Mouse (Mus musculus) forelimb bud, embryonic 11.5 days (tissue): ENCODE results near the gene Klhl25.
"Not testable (repeated sequence)": the region's sequence is repeated elsewhere in the genome, so short reads cannot be mapped to it uniquely, and the experiment has no call there.

ENCODE experiments used
- DNase-seq: peaks from one replicate; pipeline ENCODE4 v3.0.0-alpha.2; 2012; ENCODE audit warnings: low read depth, low spot score

Klhl25 gene

GRCm38 (mm10) chr7:75845936-75846335 is 2.2 kb upstream of the Klhl25 start:
- no peak for DNase-seq

- no peak for DNase-seq
Observed at GRCm38 (mm10) chr7:75846942-75847341, 1.2 kb upstream of the Klhl25 start.

- DNase-seq, result peak; percentile 43
Observed at GRCm38 (mm10) chr7:75847489-75847888, 621 bp upstream of the Klhl25 start.

- peak; percentile 43 for DNase-seq
Observed at GRCm38 (mm10) chr7:75848776-75849670, 913 bp downstream of the Klhl25 start.

- not testable (repeated sequence) for DNase-seq
Observed at GRCm38 (mm10) chr7:75850396-75850795, 2.3 kb downstream of the Klhl25 start.

GRCm38 (mm10) chr7:75851290-75851689 is 3.2 kb downstream of the Klhl25 start:
- DNase-seq, result no peak

- no peak for DNase-seq
Observed at GRCm38 (mm10) chr7:75852363-75852762, 4.3 kb downstream of the Klhl25 start.

- no peak for DNase-seq
Observed at GRCm38 (mm10) chr7:75853171-75853830, 5.2 kb downstream of the Klhl25 start.

GRCm38 (mm10) chr7:75854231-75854925 is 6.3 kb downstream of the Klhl25 start:
- no peak for DNase-seq

- DNase-seq, result no peak
Observed at GRCm38 (mm10) chr7:75855028-75855427, 6.9 kb downstream of the Klhl25 start.

- DNase-seq, result no peak
Observed at GRCm38 (mm10) chr7:75856259-75856658, 8.1 kb downstream of the Klhl25 start.

- no peak for DNase-seq
Observed at GRCm38 (mm10) chr7:75859771-75860196, 11.7 kb downstream of the Klhl25 start.

GRCm38 (mm10) chr7:75861638-75862426 is 13.7 kb downstream of the Klhl25 start:
- not testable (repeated sequence) for DNase-seq

GRCm38 (mm10) chr7:75862427-75862781 is 14.3 kb downstream of the Klhl25 start:
- not testable (repeated sequence) for DNase-seq

- DNase-seq, result not testable (repeated sequence)
Observed at GRCm38 (mm10) chr7:75863248-75863911, 15.3 kb downstream of the Klhl25 start.

- DNase-seq, result no peak
Observed at GRCm38 (mm10) chr7:75865026-75865425, 16.9 kb downstream of the Klhl25 start.

- DNase-seq, result no peak
Observed at GRCm38 (mm10) chr7:75866557-75866956, 18.4 kb downstream of the Klhl25 start.

- no peak for DNase-seq
Observed at GRCm38 (mm10) chr7:75868687-75869086, 20.6 kb downstream of the Klhl25 start.

- no peak for DNase-seq
Observed at GRCm38 (mm10) chr7:75870551-75870950, 22.4 kb downstream of the Klhl25 start.

- no peak for DNase-seq
Observed at GRCm38 (mm10) chr7:75872255-75872654, 24.1 kb downstream of the Klhl25 start.

- no peak for DNase-seq
Observed at GRCm38 (mm10) chr7:75872697-75873096, 24.6 kb downstream of the Klhl25 start.
